Mouse (Mus musculus): ENCODE measurements around the gene Scaf4. TPM values are rescaled to one million over a fixed set of nuclear protein-coding genes. Genes with fewer than 3 reads are reported as not detected.
"Not testable (repeated sequence)": the region's sequence is repeated elsewhere in the genome, so short reads cannot be mapped to it uniquely, and the experiment has no call there.

Gene Scaf4
- polyA plus RNA-seq, 1 experiment from 2014 or later: 24.6 TPM

- H3K4me1 ChIP-seq: no peaks in the 10 kb centered on the region
- no peak for ATAC-seq (ENCODE audit: low FRiP score)
- 90% methylated on average over 5 of the region's 5 CpGs for WGBS
- no peak overlapping the region for H3K9ac ChIP-seq (replicated peaks)
- H3K9me3 ChIP-seq (replicated peaks): no peaks in the 10 kb centered on the region
- H3K4me3 ChIP-seq (replicated peaks): no peak overlapping the region
- peaks cover 49% of the 10 kb centered on the region for H3K36me3 ChIP-seq
- H3K4me2 ChIP-seq: no peak overlapping the region
- H3K27ac ChIP-seq (replicated peaks): no peak overlapping the region
- no peaks in the 10 kb centered on the region for H3K27me3 ChIP-seq (replicated peaks)
Observed at GRCm38 (mm10) chr16:90259623-90260022, 24.7 kb downstream of the Scaf4 start.

GRCm38 (mm10) chr16:90258950-90259349 is 25.4 kb downstream of the Scaf4 start:
- Histone ChIP-seq H3K36me3 (peaks cover 54% of the 10 kb centered on the region), H3K9me3 (replicated peaks) (no peaks in the 10 kb centered on the region), H3K9ac (replicated peaks) (no peak overlapping the region), H3K4me1 (no peaks in the 10 kb centered on the region), H3K4me3 (replicated peaks) (no peak overlapping the region), H3K27me3 (replicated peaks) (no peaks in the 10 kb centered on the region), H3K27ac (replicated peaks) (no peak overlapping the region), H3K4me2 (no peak overlapping the region)
- 92% methylated on average over 7 of the region's 7 CpGs for WGBS
- no peak for ATAC-seq (ENCODE audit: low FRiP score)

- Histone ChIP-seq H3K36me3 (peaks cover 67% of the 10 kb centered on the region), H3K4me3 (replicated peaks) (no peak overlapping the region), H3K9me3 (replicated peaks) (no peaks in the 10 kb centered on the region), H3K27me3 (replicated peaks) (no peaks in the 10 kb centered on the region), H3K27ac (replicated peaks) (no peak overlapping the region), H3K4me1 (no peaks in the 10 kb centered on the region), H3K9ac (replicated peaks) (no peak overlapping the region), H3K4me2 (no peak overlapping the region)
- 95% methylated on average over 2 of the region's 2 CpGs for WGBS
- ATAC-seq (ENCODE audit: low FRiP score): no peak
Observed at GRCm38 (mm10) chr16:90252521-90252920, 31.8 kb downstream of the Scaf4 start.

- not testable (repeated sequence) for H3K4me2 ChIP-seq; H3K27ac ChIP-seq (replicated peaks); H3K4me3 ChIP-seq (replicated peaks); H3K9me3 ChIP-seq (replicated peaks); ATAC-seq (ENCODE audit: low FRiP score); H3K27me3 ChIP-seq (replicated peaks); H3K9ac ChIP-seq (replicated peaks); H3K4me1 ChIP-seq
- peaks cover 65% of the 10 kb centered on the region for H3K36me3 ChIP-seq
- WGBS: 85% methylated on average over 3 of the region's 3 CpGs
Observed at GRCm38 (mm10) chr16:90251256-90251655, 33.0 kb downstream of the Scaf4 start.

DNA sequence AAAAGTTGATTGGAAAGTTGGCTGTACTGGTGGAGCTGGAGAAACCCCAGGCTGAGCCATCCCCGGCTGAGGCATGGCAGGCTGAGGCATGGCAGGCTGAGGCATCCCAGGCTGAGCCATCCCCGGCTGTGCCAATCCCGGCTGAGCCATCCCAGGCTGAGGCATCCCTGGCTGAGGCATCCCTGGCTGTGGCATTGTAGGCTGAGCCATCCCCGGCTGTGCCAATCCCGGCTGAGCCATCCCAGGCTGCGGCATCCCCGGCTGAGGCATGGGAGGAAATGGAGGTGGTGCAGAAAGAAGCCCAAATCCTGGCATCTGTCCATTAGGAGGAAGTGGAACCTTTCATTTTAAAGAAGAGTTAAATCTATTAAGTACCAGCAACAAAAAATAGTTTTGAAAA is 34.2 kb downstream of the Scaf4 start:
- Histone ChIP-seq H3K9ac (replicated peaks) (no peak overlapping the region; the same call in 1 of the 2 replicates), H3K4me2 (no peak overlapping the region), H3K9me3 (replicated peaks) (no peaks in the 10 kb centered on the region), H3K27ac (replicated peaks) (no peak overlapping the region), H3K4me3 (replicated peaks) (no peak overlapping the region), H3K27me3 (replicated peaks) (no peaks in the 10 kb centered on the region), H3K36me3 (peaks cover 71% of the 10 kb centered on the region), H3K4me1 (no peaks in the 10 kb centered on the region)
- WGBS: 90% methylated on average over 7 of the region's 7 CpGs
- no peak for ATAC-seq (ENCODE audit: low FRiP score)

GRCm38 (mm10) chr16:90242426-90243304 is 41.6 kb downstream of the Scaf4 start:
- H3K4me3 ChIP-seq (replicated peaks): no peak overlapping the region
- H3K4me1 ChIP-seq: no peaks in the 10 kb centered on the region
- H3K27ac ChIP-seq (replicated peaks): no peak overlapping the region
- H3K36me3 ChIP-seq: peaks cover 71% of the 10 kb centered on the region
- H3K27me3 ChIP-seq (replicated peaks): no peaks in the 10 kb centered on the region
- 75% methylated on average over 17 of the region's 17 CpGs for WGBS
- no peak for ATAC-seq (ENCODE audit: low FRiP score)
- no peaks in the 10 kb centered on the region for H3K9me3 ChIP-seq (replicated peaks)
- no peak overlapping the region for H3K9ac ChIP-seq (replicated peaks)
- H3K4me2 ChIP-seq: no peak overlapping the region

DNA sequence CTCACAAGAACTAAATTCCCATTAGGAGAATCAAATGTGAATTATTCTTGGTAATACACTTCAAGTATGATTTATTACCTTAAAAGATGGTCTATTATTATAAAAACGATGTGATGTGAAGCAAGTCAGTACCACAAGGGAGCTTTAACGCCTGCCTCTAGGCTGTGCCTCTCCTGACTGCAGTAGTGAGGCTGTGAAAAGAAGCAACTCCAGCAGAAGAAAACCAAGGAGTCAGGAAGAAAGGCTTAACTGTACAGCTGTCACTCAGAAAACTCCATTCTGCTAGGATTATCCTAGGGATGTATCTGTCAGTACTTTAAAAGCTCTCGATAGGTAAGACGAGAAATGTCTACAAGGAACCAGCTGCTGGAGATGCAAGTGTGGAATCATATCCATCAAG is 42.4 kb downstream of the Scaf4 start:
- Histone ChIP-seq H3K4me2 (no peak overlapping the region), H3K27me3 (replicated peaks) (no peaks in the 10 kb centered on the region), H3K36me3 (peaks cover 64% of the 10 kb centered on the region), H3K4me1 (no peaks in the 10 kb centered on the region), H3K9ac (replicated peaks) (no peak overlapping the region), H3K4me3 (replicated peaks) (no peak overlapping the region), H3K9me3 (replicated peaks) (no peaks in the 10 kb centered on the region), H3K27ac (replicated peaks) (no peak overlapping the region)
- ATAC-seq (ENCODE audit: low FRiP score): no peak
- 70% methylated on average over 4 of the region's 4 CpGs for WGBS

- Histone ChIP-seq H3K27ac (replicated peaks) (no peak overlapping the region), H3K9ac (replicated peaks) (no peak overlapping the region), H3K4me1 (no peaks in the 10 kb centered on the region), H3K4me3 (replicated peaks) (no peak overlapping the region), H3K36me3 (peaks cover 45% of the 10 kb centered on the region), H3K4me2 (no peak overlapping the region), H3K27me3 (replicated peaks) (no peaks in the 10 kb centered on the region), H3K9me3 (replicated peaks) (no peaks in the 10 kb centered on the region)
- 87% methylated on average over 6 of the region's 6 CpGs for WGBS
- ATAC-seq (ENCODE audit: low FRiP score): no peak
Observed at GRCm38 (mm10) chr16:90239128-90239746, 45.1 kb downstream of the Scaf4 start.

DNA sequence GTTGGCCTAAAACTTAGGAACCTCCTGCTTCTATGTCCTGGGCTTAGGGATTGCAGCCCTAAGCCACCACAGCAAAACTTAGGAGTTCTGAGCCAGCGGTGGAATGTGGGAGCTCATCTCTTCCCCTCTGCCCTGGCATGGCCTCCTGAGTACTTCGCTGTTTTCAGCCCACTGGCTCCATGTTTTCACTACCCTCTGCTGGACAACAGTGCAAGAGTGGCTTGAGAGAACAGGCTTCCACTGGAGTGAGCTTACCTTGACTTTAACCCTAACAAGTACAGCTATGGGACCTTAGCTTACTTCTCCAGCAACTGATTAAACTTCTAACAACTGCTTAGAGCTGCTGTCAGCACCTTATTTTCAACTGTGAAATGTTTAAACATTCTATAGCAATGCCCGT is 49.1 kb downstream of the Scaf4 start:
- no peak for ATAC-seq (ENCODE audit: low FRiP score)
- Histone ChIP-seq H3K9me3 (replicated peaks) (no peaks in the 10 kb centered on the region), H3K27ac (replicated peaks) (no peak overlapping the region)

DNA sequence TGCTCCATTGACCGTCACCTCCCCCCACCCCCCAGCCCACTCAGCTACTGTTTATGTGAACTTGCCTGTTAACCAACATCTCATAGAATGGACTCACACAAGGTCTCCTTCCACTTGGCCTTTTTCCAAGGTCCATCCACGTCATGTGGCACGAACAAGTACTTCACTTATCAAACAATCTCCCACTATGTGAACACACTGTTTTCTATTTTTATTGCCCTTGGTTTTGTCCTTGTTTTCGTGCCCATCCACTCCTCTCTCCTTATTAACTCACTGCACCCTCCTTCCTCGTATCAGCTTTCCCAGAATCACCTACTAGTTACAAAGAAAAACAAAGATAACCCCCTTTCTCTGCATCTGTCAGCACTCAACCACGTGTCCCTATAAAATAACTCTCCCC is 49.7 kb downstream of the Scaf4 start:
- H3K9me3 ChIP-seq (replicated peaks): no peaks in the 10 kb centered on the region
- no peak overlapping the region for H3K4me2 ChIP-seq
- no peak overlapping the region for H3K9ac ChIP-seq (replicated peaks)
- ATAC-seq (ENCODE audit: low FRiP score): no peak
- no peak overlapping the region for H3K27ac ChIP-seq (replicated peaks)
- no peaks in the 10 kb centered on the region for H3K27me3 ChIP-seq (replicated peaks)
- no peaks in the 10 kb centered on the region for H3K4me1 ChIP-seq
- H3K4me3 ChIP-seq (replicated peaks): no peak overlapping the region
- WGBS: 69% methylated on average over 6 of the region's 6 CpGs
- peaks cover 19% of the 10 kb centered on the region for H3K36me3 ChIP-seq

More for the DNA sequence above, 49.1 kb downstream of the Scaf4 start:
- H3K4me2 ChIP-seq: no peak overlapping the region
- no peak overlapping the region for H3K9ac ChIP-seq (replicated peaks)
- peaks cover 18% of the 10 kb centered on the region for H3K36me3 ChIP-seq
- H3K4me3 ChIP-seq (replicated peaks): no peak overlapping the region
- no peaks in the 10 kb centered on the region for H3K4me1 ChIP-seq
- no peaks in the 10 kb centered on the region for H3K27me3 ChIP-seq (replicated peaks)
- WGBS: 94% methylated on average over 3 of the region's 3 CpGs

DNA sequence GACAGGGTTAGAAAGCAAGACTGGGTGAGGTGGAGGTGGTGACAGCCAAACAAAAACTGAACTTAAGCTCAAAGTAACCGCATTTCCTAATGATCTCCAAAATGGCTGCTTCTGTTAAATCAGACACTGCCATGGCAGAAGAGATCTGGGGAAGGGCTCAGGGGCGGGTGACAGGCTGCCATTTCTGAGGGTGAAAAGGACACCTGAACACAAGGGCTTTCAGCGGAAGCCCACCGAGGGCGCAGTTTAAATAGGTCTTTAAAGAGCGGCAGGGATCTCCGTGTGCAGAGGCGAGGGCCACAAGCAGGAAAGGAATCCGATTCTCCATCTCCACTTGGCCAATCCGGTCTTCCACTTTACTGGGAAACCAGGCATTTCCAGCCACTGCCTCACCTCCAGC is 50.6 kb downstream of the Scaf4 start:
- Histone ChIP-seq H3K4me3 (replicated peaks) (no peak overlapping the region), H3K9me3 (replicated peaks) (no peaks in the 10 kb centered on the region), H3K4me2 (no peak overlapping the region), H3K27ac (replicated peaks) (no peak overlapping the region), H3K9ac (replicated peaks) (no peak overlapping the region), H3K36me3 (peaks cover 18% of the 10 kb centered on the region), H3K4me1 (no peaks in the 10 kb centered on the region), H3K27me3 (replicated peaks) (no peaks in the 10 kb centered on the region)
- ATAC-seq (ENCODE audit: low FRiP score): no peak
- 96% methylated on average over 10 of the region's 10 CpGs for WGBS

- H3K9me3 ChIP-seq (replicated peaks): no peaks in the 10 kb centered on the region
- H3K27ac ChIP-seq (replicated peaks): no peak overlapping the region
- no peak for ATAC-seq (ENCODE audit: low FRiP score)
- H3K4me1 ChIP-seq: no peaks in the 10 kb centered on the region
- 92% methylated on average over 7 of the region's 7 CpGs for WGBS
- no peak overlapping the region for H3K9ac ChIP-seq (replicated peaks)
- no peak overlapping the region for H3K4me3 ChIP-seq (replicated peaks)
- H3K36me3 ChIP-seq: peaks cover 34% of the 10 kb centered on the region
- no peak overlapping the region for H3K4me2 ChIP-seq
- no peaks in the 10 kb centered on the region for H3K27me3 ChIP-seq (replicated peaks)
Observed at GRCm38 (mm10) chr16:90231302-90231701, 53.0 kb downstream of the Scaf4 start.
